In genomic region chr7:73541412-73542130, GRCm38 (mm10) we compare ENCODE assay signal across 8 mouse cellular contexts. TPM values are rescaled to one million over a fixed set of nuclear protein-coding genes. Genes with fewer than 3 reads are reported as not detected.
A peak's percentile ranks its signal among the peaks of the same experiment; 100 is the strongest.
DNase-seq lines count a peak whose midpoint lies in the region; ATAC-seq lines count a peak whose summit lies in the region.

Gene Chd2, minus strand, starts transcription at chr7:73541830.

- H3K9me3 ChIP-seq in hindbrain, embryonic 14.5 days (ENCODE audit: control insufficient read depth, low read length), result no peaks in the 10 kb centered on the region
- no peaks in the 10 kb centered on the region for H3K9me3 ChIP-seq in megakaryocyte, embryonic 14.5 days

- peak; percentile 31; the same call in 1 of the 2 replicates for ATAC-seq in hindbrain, embryonic 14.5 days (ENCODE audit: low FRiP score)

- peak within 1 kb of the TSS; percentile 95 for H3K9ac ChIP-seq in hindbrain, embryonic 14.5 days

- peak within 1 kb of the TSS; percentile 87 for H3K4me2 ChIP-seq in hindbrain, embryonic 14.5 days (replicated peaks)

- no peaks in the 10 kb centered on the region for H3K27me3 ChIP-seq in hindbrain, embryonic 14.5 days (ENCODE audit: control insufficient read depth, insufficient read depth, low read length)
- no peaks in the 10 kb centered on the region for H3K27me3 ChIP-seq in megakaryocyte, embryonic 14.5 days (replicated peaks)

- H3K4me3 ChIP-seq in hindbrain, embryonic 14.5 days (replicated peaks; ENCODE audit: low read length), result peak within 1 kb of the TSS; percentile 74
- peak within 1 kb of the TSS; percentile 93 for H3K4me3 ChIP-seq in megakaryocyte, embryonic 14.5 days (replicated peaks)

- H3K36me3 ChIP-seq in hindbrain, embryonic 14.5 days (replicated peaks; ENCODE audit: control insufficient read depth, insufficient read depth), result peaks cover 12% of the 10 kb centered on the region
- peaks cover 59% of the 10 kb centered on the region for H3K36me3 ChIP-seq in megakaryocyte, embryonic 14.5 days (replicated peaks; ENCODE audit: low read length)

- H3K27ac ChIP-seq in hindbrain, embryonic 14.5 days, result peak within 1 kb of the TSS; percentile 99

- DNase-seq in ovary, postnatal 10 days (ENCODE audit: low spot score), result peak; percentile 52
- no peak for DNase-seq in ovary, adult 18-20 months (ENCODE audit: low spot score)
- DNase-seq in cerebellum, postnatal 25 days, result peak; percentile 70 to 79
- no peak for DNase-seq in gastrocnemius, adult 18-20 months (ENCODE audit: low spot score)
- DNase-seq in hindbrain, embryonic 14.5 days (ENCODE audit: low spot score), result peak; percentile 76
- peak in 1 of 2 experiments; percentile 64 for DNase-seq in left cerebral cortex, postnatal 10 days (ENCODE audit: extremely low spot score in 1 of 2, low spot score in 2 of 2)
- peak; percentile 70 for DNase-seq in right cerebral cortex, postnatal 25 days

- H3K4me1 ChIP-seq in hindbrain, embryonic 14.5 days (replicated peaks; ENCODE audit: control insufficient read depth, insufficient read depth, low read length), result peaks cover 16% of the 10 kb centered on the region
- peaks cover 15% of the 10 kb centered on the region for H3K4me1 ChIP-seq in megakaryocyte, embryonic 14.5 days

- intact Hi-C loops in left cerebral cortex, postnatal 10 days (cut with DNase I), result loop anchor here (2.0 kb wide), 2 partner anchors 15 to 75 kb away; no protein-coding TSS in a partner anchor

- 0% methylated on average over 15 of the region's 15 CpGs for WGBS in hindbrain, embryonic 14.5 days

RNA-seq across cellular contexts. Expression of gene Chd2, which starts in this region (rescaled TPM):
- 10 to 100 TPM; 29.8 to 39.6 TPM for total RNA-seq in gastrocnemius, adult 18-20 months (2021)
- polyA plus RNA-seq in hindbrain, embryonic 14.5 days (2014; fragmentation: Nextera tagmentation; extraction: Ambion mirVana), result 35.6 and 42.3 TPM in 2 replicates
- 10 to 100 TPM; 42.9 to 52.4 TPM for total RNA-seq in left cerebral cortex, postnatal 10 days (2021)
- 3.1 and 38.7 TPM in 2 replicates for polyA plus RNA-seq in megakaryocyte, embryonic 14.5 days (2012; ENCODE audit: insufficient read depth, low replicate concordance)

Comparison
In these comparisons a context has a peak if more than half of its experiments do, and no peak if none do; other contexts are left out.
1. DNase-seq: peak in ovary, postnatal 10 days (single experiment), cerebellum, postnatal 25 days (2 of 2), hindbrain, embryonic 14.5 days (single experiment) and right cerebral cortex, postnatal 25 days (single experiment); none in ovary, adult 18-20 months (single experiment) and gastrocnemius, adult 18-20 months (single experiment).